Mouse (Mus musculus) stomach, postnatal 0 days (tissue): ENCODE data around the gene Rph3a.
"Not testable (repeated sequence)": the region's sequence is repeated elsewhere in the genome, so short reads cannot be mapped to it uniquely, and the experiment has no call there.

Experiments
- CTCF ChIP-seq: IDR thresholded peaks from 2 replicates; pipeline ENCODE4 v1.5.1; 2016; ENCODE audit warnings: antibody characterized with exemption, low read depth, mild to moderate bottlenecking, moderate library complexity
- EP300 ChIP-seq: optimal IDR thresholded peaks from 2 replicates; pipeline ENCODE3; 2016; ENCODE audit warnings: antibody characterized with exemption

DNA sequence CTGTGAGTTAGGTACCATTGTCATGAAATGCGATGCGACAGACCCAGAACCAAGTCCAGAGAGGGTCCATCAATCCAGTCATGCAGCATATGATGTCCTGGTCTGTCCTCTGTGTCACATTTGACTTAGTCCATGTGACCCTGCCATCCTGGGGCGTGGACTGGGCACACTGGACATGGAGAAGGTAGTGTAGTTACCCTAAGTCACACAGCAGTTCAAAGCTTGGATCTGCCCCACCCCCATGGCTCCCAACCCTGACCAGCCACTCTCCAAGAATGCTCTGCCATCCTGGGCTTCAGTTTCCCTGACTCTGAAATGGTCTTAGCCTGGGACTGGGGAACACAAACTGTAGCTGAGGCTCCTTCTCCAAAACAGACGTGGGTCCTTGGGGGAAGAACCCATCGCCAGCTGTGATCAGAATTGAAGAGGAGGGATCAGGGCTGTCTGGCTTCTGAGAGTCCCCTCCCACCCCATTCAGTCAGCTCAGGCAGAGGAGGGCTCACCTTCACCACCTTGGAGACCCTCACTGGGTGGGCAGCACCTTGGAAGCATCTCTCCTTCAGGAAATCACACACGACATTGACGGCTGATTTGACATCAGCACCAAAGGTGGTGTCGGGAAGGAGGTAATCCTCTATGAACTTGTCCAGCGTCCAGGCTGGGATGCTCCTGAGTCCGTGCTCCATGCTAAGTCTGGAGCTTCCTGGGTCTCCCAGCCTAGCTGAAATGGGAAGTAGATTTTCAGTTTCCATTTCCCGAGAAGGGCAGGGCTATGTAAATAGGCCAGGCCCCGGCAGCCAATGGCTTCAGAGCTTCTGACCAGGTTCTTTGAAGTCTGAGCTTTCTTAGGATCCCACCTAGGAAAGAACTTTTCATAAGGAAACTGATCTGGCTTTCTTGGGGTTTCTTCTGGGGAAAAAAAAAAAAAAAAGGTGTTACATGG is 102.8 kb downstream of the Rph3a start, which contains the start of gene Oas1a:
- TF ChIP-seq CTCF, EP300: not testable (repeated sequence)
